Mouse (Mus musculus): ENCODE results near the gene Sec1.

- no peak for TF ChIP-seq POLR2A (IDR thresholded peaks at IDR 0.05; ENCODE audit: low read depth, low read length)
- TF ChIP-seq CTCF (IDR thresholded peaks at IDR 0.05; ENCODE audit: extremely low read depth, insufficient read depth, insufficient read length, insufficient replicate concordance), result no peak
These were observed 11.3 kb upstream of the Sec1 start for GRCm38 (mm10) chr7:45705443-45705864.
